Comparison of ENCODE assay signal across 13 mouse cellular contexts in the genomic region with DNA sequence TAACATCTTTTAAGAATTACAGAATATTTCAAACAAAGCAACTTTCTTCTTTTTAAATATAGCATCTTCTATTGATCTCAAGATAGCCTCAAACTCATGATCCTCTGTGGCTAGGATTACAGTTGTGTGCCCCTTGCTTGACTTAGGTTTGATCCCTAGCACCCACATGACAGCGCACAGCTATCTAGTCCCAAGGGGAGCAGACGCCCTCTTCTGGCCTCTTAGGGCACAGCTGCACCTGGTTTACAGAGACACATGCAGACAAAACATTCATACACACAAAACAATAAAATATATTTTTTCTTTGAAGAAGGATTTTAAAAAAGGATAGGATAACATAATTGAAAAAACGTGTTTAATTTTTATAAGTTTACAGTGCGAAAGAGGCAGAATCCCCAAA. TPM values are rescaled to one million over a fixed set of nuclear protein-coding genes. Genes with fewer than 3 reads are reported as not detected.
DNase-seq lines count a peak whose midpoint lies in the region; ATAC-seq and TF ChIP-seq lines count a peak whose summit lies in the region.
"Had no signal": no experiment of that assay in that cellular context is flagged by ENCODE, and none has a peak within 500 bp of the region (broad histone marks: within the 10 kb centered on the region; RNA-seq: fewer than 3 reads in every experiment).

No protein-coding gene starts in this region.

- ATAC-seq in CD4-positive, CD25-positive, alpha-beta regulatory T cell, adult 4 months = no peak
- no peak for ATAC-seq in cerebellum, adult (ENCODE audit: insufficient number of reproducible peaks, low FRiP score, low TSS enrichment)

- DNase-seq in CD4-positive, CD25-positive, alpha-beta regulatory T cell, adult 2 months (ENCODE audit: low read depth, low spot score) = peak; percentile 38
- DNase-seq in left cerebral cortex, adult 2 months (ENCODE audit: extremely low spot score in 1 of 2, low spot score in 2 of 2) = no peak
- DNase-seq in left cerebral cortex, adult 8-10 months (ENCODE audit: low spot score in 2 of 2) = no peak
- peak; percentile 41 for DNase-seq in ES-CJ7 (ENCODE audit: low read depth, low spot score)
- DNase-seq in induced T-regulatory cell, adult 2 months (ENCODE audit: low read depth) = peak; percentile 39
- no peak for DNase-seq in adrenal gland, postnatal 25 days
- DNase-seq: cerebellum, adult 11 months; gastrocnemius, postnatal 10 days; heart, postnatal 14 days; kidney, adult 11 months; layer of hippocampus, postnatal 36 days had no signal

- no peak overlapping the region for H3K27ac ChIP-seq in left cerebral cortex, adult 2 months

- peak; percentile 12 for TF ChIP-seq CTCF in left cerebral cortex, adult 2 months (IDR thresholded peaks at IDR 0.05)

- no peak overlapping the region for H3K4me3 ChIP-seq in left cerebral cortex, adult 2 months

- intact Hi-C loops in left cerebral cortex, adult 2 months (cut with DNase I) = no loop called here

RNA-seq across cellular contexts. Expression of gene Riok1, which starts 10.9 kb away (rescaled TPM):
- polyA plus RNA-seq in CD4-positive, CD25-positive, alpha-beta regulatory T cell, adult 4 months (2017; shearing (Covaris generic)) = 100 to 1,000 TPM; 109 to 113 TPM
- total RNA-seq in left cerebral cortex, adult 2 months (2021) = 10 to 100 TPM; 27.7 TPM
- 10 to 100 TPM; 27.2 to 28.4 (median 27.5) TPM for total RNA-seq in left cerebral cortex, adult 8-10 months (2022)
- 38.9 and 43.3 TPM in 2 replicates for total RNA-seq in adrenal gland, postnatal 25 days (2021)

RNA-seq across cellular contexts. Expression of gene Cage1, which starts 11.0 kb away (rescaled TPM):
- 1 to 10 TPM; 1.3 to 2.2 TPM for polyA plus RNA-seq in CD4-positive, CD25-positive, alpha-beta regulatory T cell, adult 4 months (2017; shearing (Covaris generic))
- 1 to 10 TPM; 6.2 to 6.3 TPM for total RNA-seq in left cerebral cortex, adult 2 months (2021)
- 1 to 10 TPM; 5.1 to 7.9 (median 6.3) TPM for total RNA-seq in left cerebral cortex, adult 8-10 months (2022)
- 2.8 and 6.7 TPM in 2 replicates for total RNA-seq in adrenal gland, postnatal 25 days (2021)

RNA-seq across cellular contexts. Expression of gene Ssr1, which starts 31.9 kb away (rescaled TPM):
- polyA plus RNA-seq in CD4-positive, CD25-positive, alpha-beta regulatory T cell, adult 4 months (2017; shearing (Covaris generic)) = 100 to 1,000 TPM; 103 to 115 TPM
- 100 to 1,000 TPM in 1 of 2 experiments, 10 to 100 TPM in 1; 96.1 to 101 TPM for total RNA-seq in left cerebral cortex, adult 2 months (2021)
- total RNA-seq in left cerebral cortex, adult 8-10 months (2022) = 100 to 1,000 TPM in 2 of 4 experiments, 10 to 100 TPM in 2; 96.9 to 110 (median 100) TPM
- total RNA-seq in adrenal gland, postnatal 25 days (2021) = 90.3 and 126 TPM in 2 replicates

Comparison
In these comparisons a context has a peak if more than half of its experiments do, and no peak if none do; other contexts are left out.
1. DNase-seq: peak in CD4-positive, CD25-positive, alpha-beta regulatory T cell, adult 2 months (single experiment), ES-CJ7 (single experiment) and induced T-regulatory cell, adult 2 months (single experiment); none in left cerebral cortex, adult 2 months (0 of 2), left cerebral cortex, adult 8-10 months (0 of 2) and adrenal gland, postnatal 25 days (single experiment).